Mouse (Mus musculus): ENCODE measurements around the gene Fcnb.

DNA sequence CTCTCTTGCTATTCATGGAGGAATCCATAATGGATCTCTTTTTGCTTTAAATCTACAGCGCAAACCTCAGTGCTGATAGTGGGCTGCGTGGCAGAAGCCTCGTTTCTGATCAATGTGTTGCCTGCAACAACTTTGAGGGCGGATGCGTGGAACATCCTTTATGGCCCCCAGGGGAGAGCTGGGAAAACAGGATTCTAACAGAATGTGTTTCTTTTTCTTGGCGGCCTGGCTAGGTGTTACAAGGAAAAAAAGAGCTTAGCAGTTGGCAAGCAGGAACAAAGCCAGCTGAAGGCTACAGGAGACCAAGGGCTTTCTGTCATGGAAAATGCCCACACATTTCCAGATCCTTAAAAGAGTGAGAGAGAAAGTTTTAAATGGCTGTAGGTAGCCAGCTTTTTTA lies 17.5 kb downstream of the Fcnb start:
- no peak for TF ChIP-seq POLR2A (IDR thresholded peaks at IDR 0.05; ENCODE audit: control insufficient read depth, extremely low read depth, insufficient read depth, low read length, poor library complexity)
- TF ChIP-seq CTCF (IDR thresholded peaks at IDR 0.05; ENCODE audit: borderline replicate concordance, control insufficient read depth, extremely low read depth, insufficient read depth, low read length, poor library complexity): no peak
